Mouse (Mus musculus): Measurements from ENCODE around the gene Sorbs1. TPM values are rescaled to one million over a fixed set of nuclear protein-coding genes. Genes with fewer than 3 reads are reported as not detected.

Sorbs1 gene
- polyA plus RNA-seq, 1 experiment from 2014 or later, result 45.0 TPM

DNA sequence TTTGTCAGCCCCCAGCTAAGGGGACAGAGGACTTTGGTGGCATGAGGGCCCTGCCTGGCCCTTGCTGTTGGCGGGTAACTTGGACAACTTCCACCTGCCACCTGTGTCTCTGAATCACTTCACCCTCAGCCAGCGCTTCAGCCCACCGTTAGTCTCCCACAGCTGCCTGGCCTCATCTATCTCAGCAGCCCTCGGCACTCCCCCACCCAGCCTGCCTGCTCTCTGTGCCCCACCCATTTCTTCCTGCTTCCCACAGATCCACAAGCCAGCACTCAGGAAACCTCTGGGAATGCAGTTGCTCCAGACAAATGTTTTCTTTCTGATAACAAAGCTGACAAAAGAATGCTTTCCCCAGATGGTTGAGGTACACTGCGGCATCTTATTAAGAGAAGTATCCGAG is 181.7 kb downstream of the Sorbs1 start:
- H3K27ac ChIP-seq (ENCODE audit: low read depth, low read length), result no peak overlapping the region
- H3K4me2 ChIP-seq, result no peak overlapping the region
- H3K9me3 ChIP-seq (ENCODE audit: control insufficient read depth, low read length), result no peaks in the 10 kb centered on the region
- H3K9ac ChIP-seq (ENCODE audit: low read depth, low read length), result no peak overlapping the region
- no peak overlapping the region for H3K4me3 ChIP-seq (ENCODE audit: low read depth, low read length)
- 49% methylated on average over 6 of the region's 6 CpGs for WGBS
- DNase-seq (ENCODE audit: low spot score), result no peak
- no peaks in the 10 kb centered on the region; the same call in 1 of the 2 replicates for H3K36me3 ChIP-seq (ENCODE audit: control insufficient read depth, insufficient read depth, low read length)
- no peaks in the 10 kb centered on the region for H3K27me3 ChIP-seq (replicated peaks; ENCODE audit: control insufficient read depth, insufficient read depth, low read length)
- no peaks in the 10 kb centered on the region for H3K4me1 ChIP-seq (replicated peaks; ENCODE audit: control insufficient read depth, insufficient read depth, low read length)
- 0 out of 2 replicates have a peak, but pooled peaks have one; percentile 47 for ATAC-seq (replicated peaks; ENCODE audit: low FRiP score)

DNA sequence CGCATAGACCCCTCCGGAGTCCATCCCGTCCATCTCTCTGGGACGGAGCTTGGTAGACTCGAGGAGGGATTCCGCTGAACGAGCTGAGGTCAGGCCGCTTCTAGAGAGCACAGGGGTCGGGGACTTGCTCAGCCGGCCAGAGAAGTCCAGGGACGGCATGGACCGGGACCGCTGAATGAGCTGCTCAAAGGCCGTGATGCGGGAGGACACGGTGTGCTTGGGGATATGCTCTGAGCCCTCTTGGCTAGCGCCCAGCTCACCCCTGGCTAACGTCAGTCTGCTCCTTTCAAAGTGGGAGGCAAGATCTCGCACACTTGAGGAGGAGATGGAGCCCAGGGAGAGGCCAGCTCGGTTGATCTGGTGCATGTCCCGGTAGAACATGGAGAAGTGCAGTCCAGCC is 187.5 kb downstream of the Sorbs1 start:
- no peak for ATAC-seq (replicated peaks; ENCODE audit: low FRiP score)
- Histone ChIP-seq H3K4me2 (no peak overlapping the region), H3K4me3 (ENCODE audit: low read depth, low read length) (no peak overlapping the region), H3K9me3 (ENCODE audit: control insufficient read depth, low read length) (no peaks in the 10 kb centered on the region), H3K27ac (ENCODE audit: low read depth, low read length) (no peak overlapping the region), H3K36me3 (ENCODE audit: control insufficient read depth, insufficient read depth, low read length) (no peaks in the 10 kb centered on the region), H3K27me3 (replicated peaks; ENCODE audit: control insufficient read depth, insufficient read depth, low read length) (no peaks in the 10 kb centered on the region), H3K4me1 (replicated peaks; ENCODE audit: control insufficient read depth, insufficient read depth, low read length) (no peaks in the 10 kb centered on the region), H3K9ac (ENCODE audit: low read depth, low read length) (no peak overlapping the region)
- DNase-seq (ENCODE audit: low spot score), result no peak
- WGBS, result 91% methylated on average over 21 of the region's 21 CpGs

DNA sequence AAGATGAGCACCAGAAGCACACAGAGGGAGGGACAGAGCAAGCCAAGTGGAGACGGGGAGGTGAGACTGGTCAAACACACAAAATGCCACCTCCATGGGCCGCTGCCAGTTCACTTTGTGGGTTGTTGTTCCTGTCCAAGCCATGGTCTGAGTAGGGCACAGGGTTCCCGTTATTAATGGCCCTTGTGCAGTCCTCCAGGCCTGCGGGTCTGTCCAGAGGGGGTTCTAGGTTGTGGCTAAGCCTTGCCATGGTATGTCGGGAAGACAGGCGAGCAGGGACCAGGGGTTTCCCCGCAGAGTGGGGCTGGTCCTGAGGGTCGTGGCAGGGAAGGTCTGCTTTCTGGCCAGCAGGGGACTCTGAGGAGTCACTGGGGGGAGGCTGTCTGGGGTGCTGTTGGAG is 188.2 kb downstream of the Sorbs1 start:
- DNase-seq (ENCODE audit: low spot score) (no peak), ATAC-seq (replicated peaks; ENCODE audit: low FRiP score) (no peak)
- 86% methylated on average over 8 of the region's 8 CpGs for WGBS
- Histone ChIP-seq H3K9me3 (ENCODE audit: control insufficient read depth, low read length) (no peaks in the 10 kb centered on the region), H3K4me3 (ENCODE audit: low read depth, low read length) (no peak overlapping the region), H3K27ac (ENCODE audit: low read depth, low read length) (no peak overlapping the region), H3K27me3 (replicated peaks; ENCODE audit: control insufficient read depth, insufficient read depth, low read length) (no peaks in the 10 kb centered on the region), H3K9ac (ENCODE audit: low read depth, low read length) (no peak overlapping the region), H3K36me3 (ENCODE audit: control insufficient read depth, insufficient read depth, low read length) (no peaks in the 10 kb centered on the region), H3K4me2 (no peak overlapping the region), H3K4me1 (replicated peaks; ENCODE audit: control insufficient read depth, insufficient read depth, low read length) (no peaks in the 10 kb centered on the region)

DNA sequence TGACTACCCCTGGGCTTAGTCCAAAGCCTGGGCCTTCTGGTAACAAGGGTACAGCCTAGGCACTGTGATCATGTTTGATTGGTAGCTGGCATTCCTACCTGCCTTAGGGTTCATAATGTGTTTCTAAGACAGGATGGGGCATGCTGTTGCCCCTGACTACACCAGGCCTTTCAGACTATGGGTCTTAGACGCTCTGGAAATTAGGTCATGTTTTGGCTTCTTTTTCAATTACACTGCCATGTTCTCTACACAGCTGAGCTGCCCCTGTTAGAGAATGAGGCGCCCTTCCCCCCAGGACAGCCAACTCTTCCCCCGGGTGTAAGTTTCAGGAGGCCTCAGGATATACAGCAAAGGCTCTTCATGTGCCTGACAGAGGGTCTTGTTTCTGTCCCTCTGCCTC is 191.4 kb downstream of the Sorbs1 start:
- ATAC-seq (replicated peaks; ENCODE audit: low FRiP score) (no peak), DNase-seq (ENCODE audit: low spot score) (no peak)
- H3K4me3 ChIP-seq (ENCODE audit: low read depth, low read length), result no peak overlapping the region
- no peaks in the 10 kb centered on the region for H3K27me3 ChIP-seq (replicated peaks; ENCODE audit: control insufficient read depth, insufficient read depth, low read length)
- no peak overlapping the region for H3K27ac ChIP-seq (ENCODE audit: low read depth, low read length)
- H3K9ac ChIP-seq (ENCODE audit: low read depth, low read length), result no peak overlapping the region
- H3K4me2 ChIP-seq, result no peak overlapping the region
- no peaks in the 10 kb centered on the region for H3K4me1 ChIP-seq (replicated peaks; ENCODE audit: control insufficient read depth, insufficient read depth, low read length)
- 86% methylated on average over 3 of the region's 3 CpGs for WGBS
- H3K36me3 ChIP-seq (ENCODE audit: control insufficient read depth, insufficient read depth, low read length), result no peaks in the 10 kb centered on the region
- no peaks in the 10 kb centered on the region for H3K9me3 ChIP-seq (ENCODE audit: control insufficient read depth, low read length)

DNA sequence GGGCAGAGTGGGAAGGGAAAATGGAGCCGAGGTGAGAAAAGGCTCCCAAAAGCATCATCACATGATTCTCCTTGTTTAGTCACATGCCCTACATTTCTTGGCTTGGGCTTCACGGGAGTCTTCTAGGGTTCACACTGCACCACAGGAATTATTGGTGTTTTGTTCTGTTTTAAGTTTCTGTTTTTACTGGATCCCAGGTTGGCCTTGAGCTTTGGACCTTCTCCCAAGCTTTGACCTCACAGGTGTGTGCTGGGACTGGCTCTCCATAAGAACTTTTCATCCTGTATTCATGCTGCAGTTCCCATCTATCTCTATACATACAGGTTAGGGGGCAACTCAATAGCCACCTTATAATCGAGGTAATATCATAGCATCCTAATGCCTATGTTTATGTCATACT is 194.4 kb downstream of the Sorbs1 start:
- Histone ChIP-seq H3K27ac (ENCODE audit: low read depth, low read length) (no peak overlapping the region), H3K36me3 (ENCODE audit: control insufficient read depth, insufficient read depth, low read length) (no peaks in the 10 kb centered on the region), H3K9ac (ENCODE audit: low read depth, low read length) (no peak overlapping the region), H3K4me3 (ENCODE audit: low read depth, low read length) (no peak overlapping the region), H3K27me3 (replicated peaks; ENCODE audit: control insufficient read depth, insufficient read depth, low read length) (no peaks in the 10 kb centered on the region), H3K9me3 (ENCODE audit: control insufficient read depth, low read length) (no peaks in the 10 kb centered on the region), H3K4me2 (no peak overlapping the region), H3K4me1 (replicated peaks; ENCODE audit: control insufficient read depth, insufficient read depth, low read length) (no peaks in the 10 kb centered on the region; the same call in 1 of the 2 replicates)
- ATAC-seq (replicated peaks; ENCODE audit: low FRiP score), result no peak
- 76% methylated on average over 3 of the region's 3 CpGs for WGBS
- DNase-seq (ENCODE audit: low spot score), result no peak

DNA sequence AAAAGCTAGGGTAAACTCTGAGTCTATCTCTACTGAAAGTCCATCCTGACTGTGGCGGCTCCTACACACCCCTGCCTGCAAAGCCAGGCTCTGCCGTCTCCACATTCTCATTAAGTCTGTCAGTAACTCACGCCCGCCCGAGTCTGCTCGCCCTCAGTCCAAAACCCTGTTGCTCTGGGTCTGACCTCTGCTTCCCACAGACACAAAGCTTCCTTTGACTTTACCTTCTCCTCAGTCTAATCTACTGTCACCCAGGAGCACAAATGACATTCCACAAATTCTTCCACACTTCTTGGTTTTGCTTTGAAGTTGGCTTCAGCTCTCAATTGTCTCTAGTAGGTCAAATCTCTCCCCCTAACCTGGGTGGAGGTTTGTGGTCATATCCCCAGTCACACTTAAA is 195.1 kb downstream of the Sorbs1 start:
- Histone ChIP-seq H3K4me1 (replicated peaks; ENCODE audit: control insufficient read depth, insufficient read depth, low read length) (no peaks in the 10 kb centered on the region; the same call in 1 of the 2 replicates), H3K36me3 (ENCODE audit: control insufficient read depth, insufficient read depth, low read length) (no peaks in the 10 kb centered on the region), H3K9ac (ENCODE audit: low read depth, low read length) (no peak overlapping the region), H3K27ac (ENCODE audit: low read depth, low read length) (no peak overlapping the region), H3K4me3 (ENCODE audit: low read depth, low read length) (no peak overlapping the region), H3K27me3 (replicated peaks; ENCODE audit: control insufficient read depth, insufficient read depth, low read length) (no peaks in the 10 kb centered on the region), H3K4me2 (no peak overlapping the region), H3K9me3 (ENCODE audit: control insufficient read depth, low read length) (no peaks in the 10 kb centered on the region)
- WGBS, result 55% methylated on average over 6 of the region's 6 CpGs
- DNase-seq (ENCODE audit: low spot score) (no peak), ATAC-seq (replicated peaks; ENCODE audit: low FRiP score) (no peak)

DNA sequence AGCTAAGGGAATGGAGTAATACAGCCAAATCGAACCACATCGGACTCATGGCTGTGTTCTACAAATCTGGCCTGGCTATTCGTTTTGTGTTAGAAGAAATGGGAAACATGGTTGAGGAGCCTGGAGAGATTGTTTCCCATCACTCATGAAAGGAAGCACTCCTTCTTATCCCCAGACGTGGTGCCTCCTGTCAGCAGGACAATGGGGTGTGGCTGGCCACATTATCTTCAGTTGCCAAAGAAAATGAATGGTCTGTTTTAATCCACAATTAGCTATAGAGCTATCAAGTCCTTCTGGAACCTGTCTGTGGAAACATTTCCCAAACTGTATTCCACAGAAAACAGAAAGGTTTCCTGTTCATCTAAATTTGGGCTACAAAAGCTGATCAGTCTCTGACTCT is 196.6 kb downstream of the Sorbs1 start:
- WGBS, result 67% methylated on average over 4 of the region's 4 CpGs

DNA sequence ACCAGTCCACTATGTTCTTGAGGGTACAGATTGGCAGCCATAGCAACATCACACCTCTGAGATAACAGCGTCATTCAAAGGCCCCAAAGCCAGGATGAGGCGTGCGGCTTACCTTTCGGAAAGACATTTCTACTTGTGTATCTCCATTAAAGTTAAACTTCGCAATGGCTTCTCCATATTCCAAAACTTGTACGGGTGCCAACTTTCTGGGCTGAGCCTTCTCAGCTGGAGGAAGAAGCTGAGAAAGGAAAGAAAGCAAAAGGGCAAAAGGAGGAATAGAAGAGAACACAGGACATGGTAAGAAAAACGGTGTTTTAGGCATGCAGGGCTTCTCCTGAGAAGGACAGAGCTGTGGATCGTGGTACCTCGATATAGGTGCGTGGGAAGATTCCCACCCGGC is 199.3 kb downstream of the Sorbs1 start:
- H3K27ac ChIP-seq (ENCODE audit: low read depth, low read length), result no peak overlapping the region
- no peak overlapping the region for H3K4me2 ChIP-seq
- H3K9ac ChIP-seq (ENCODE audit: low read depth, low read length), result no peak overlapping the region
- WGBS, result 91% methylated on average over 11 of the region's 11 CpGs
- H3K4me1 ChIP-seq (replicated peaks; ENCODE audit: control insufficient read depth, insufficient read depth, low read length), result no peaks in the 10 kb centered on the region; the same call in 1 of the 2 replicates
- H3K36me3 ChIP-seq (ENCODE audit: control insufficient read depth, insufficient read depth, low read length), result peaks cover 5% of the 10 kb centered on the region; the same call in 1 of the 2 replicates
- H3K27me3 ChIP-seq (replicated peaks; ENCODE audit: control insufficient read depth, insufficient read depth, low read length), result no peaks in the 10 kb centered on the region
- H3K9me3 ChIP-seq (ENCODE audit: control insufficient read depth, low read length), result no peaks in the 10 kb centered on the region
- no peak overlapping the region for H3K4me3 ChIP-seq (ENCODE audit: low read depth, low read length)
- DNase-seq (ENCODE audit: low spot score) (no peak), ATAC-seq (replicated peaks; ENCODE audit: low FRiP score) (no peak)

More for the DNA sequence above, 196.6 kb downstream of the Sorbs1 start:
- Histone ChIP-seq H3K4me3 (ENCODE audit: low read depth, low read length) (no peak overlapping the region), H3K9me3 (ENCODE audit: control insufficient read depth, low read length) (no peaks in the 10 kb centered on the region), H3K4me1 (replicated peaks; ENCODE audit: control insufficient read depth, insufficient read depth, low read length) (no peaks in the 10 kb centered on the region; the same call in 1 of the 2 replicates), H3K9ac (ENCODE audit: low read depth, low read length) (no peak overlapping the region), H3K27me3 (replicated peaks; ENCODE audit: control insufficient read depth, insufficient read depth, low read length) (no peaks in the 10 kb centered on the region), H3K36me3 (ENCODE audit: control insufficient read depth, insufficient read depth, low read length) (no peaks in the 10 kb centered on the region), H3K4me2 (no peak overlapping the region), H3K27ac (ENCODE audit: low read depth, low read length) (no peak overlapping the region)
- DNase-seq (ENCODE audit: low spot score) (no peak), ATAC-seq (replicated peaks; ENCODE audit: low FRiP score) (no peak; the same call in 1 of the 2 replicates)

DNA sequence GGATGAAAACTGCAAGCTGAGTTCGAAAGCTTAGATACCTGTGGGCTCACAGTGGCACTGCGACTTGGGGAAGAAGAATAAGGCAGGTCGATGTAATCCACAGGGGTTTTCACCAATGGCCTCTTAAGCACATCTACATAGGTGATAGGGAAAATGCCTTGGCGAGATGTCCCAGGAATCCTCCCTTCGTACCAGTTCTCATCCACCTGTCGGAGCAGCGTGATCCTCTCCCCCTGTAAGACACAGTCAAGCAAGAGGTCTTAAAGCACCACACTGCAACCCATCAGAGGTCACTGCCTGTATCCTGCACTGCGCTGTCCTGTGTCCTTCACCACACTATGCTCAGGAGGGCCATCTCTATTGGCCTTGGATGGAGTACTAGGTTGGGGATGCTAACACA is 201.9 kb downstream of the Sorbs1 start:
- Histone ChIP-seq H3K36me3 (ENCODE audit: control insufficient read depth, insufficient read depth, low read length) (peaks cover 5% of the 10 kb centered on the region; the same call in 1 of the 2 replicates), H3K4me1 (replicated peaks; ENCODE audit: control insufficient read depth, insufficient read depth, low read length) (peaks cover 6% of the 10 kb centered on the region; the same call in 1 of the 2 replicates), H3K27me3 (replicated peaks; ENCODE audit: control insufficient read depth, insufficient read depth, low read length) (no peaks in the 10 kb centered on the region), H3K9me3 (ENCODE audit: control insufficient read depth, low read length) (no peaks in the 10 kb centered on the region), H3K27ac (ENCODE audit: low read depth, low read length) (no peak overlapping the region), H3K4me3 (ENCODE audit: low read depth, low read length) (no peak overlapping the region), H3K4me2 (no peak overlapping the region), H3K9ac (ENCODE audit: low read depth, low read length) (no peak overlapping the region)
- no peak for ATAC-seq (replicated peaks; ENCODE audit: low FRiP score)
- no peak for DNase-seq (ENCODE audit: low spot score)
- WGBS, result 90% methylated on average over 8 of the region's 8 CpGs
